Mouse (Mus musculus) MEL (cell line): Measurements from ENCODE around the gene Ankrd1.

Experiments used
- CHD1 ChIP-seq: IDR thresholded peaks from 2 replicates; pipeline ENCODE4 v1.6.1; 2012; ENCODE audit warnings: low read depth, mild to moderate bottlenecking, inconsistent platforms, low read length, improper control_type of control experiment
- CTCF ChIP-seq, 3 experiments: IDR thresholded peaks in 2 of 3; conservative IDR thresholded peaks in 1 of 3; 2 replicates each; pipeline ENCODE4 v1.5.1; 2011 to 2012; ENCODE audit warnings: low read length in 3 of 3, low read depth in 2 of 3, mild to moderate bottlenecking in 2 of 3, improper control_type of control experiment in 1 of 3, inconsistent platforms in 1 of 3, mixed read lengths in 1 of 3, moderate library complexity in 1 of 3; ENCODE audit not compliant: control insufficient read depth in 1 of 3, insufficient read depth in 1 of 3, poor library complexity in 1 of 3, severe bottlenecking in 1 of 3
- E2F4 ChIP-seq: IDR thresholded peaks from 2 replicates; pipeline ENCODE4 v1.6.1; 2011; ENCODE audit warnings: low read depth, low read length, improper control_type of control experiment, borderline replicate concordance
- GATA1 ChIP-seq: IDR thresholded peaks from 2 replicates; pipeline ENCODE4 v1.6.1; 2011; ENCODE audit warnings: low read depth, low read length, improper control_type of control experiment
- HCFC1 ChIP-seq: IDR thresholded peaks from 2 replicates; pipeline ENCODE4 v1.6.1; 2012; ENCODE audit warnings: low read depth, mild to moderate bottlenecking, inconsistent platforms, low read length, improper control_type of control experiment, moderate library complexity
- MYC ChIP-seq: IDR thresholded peaks from 2 replicates; pipeline ENCODE4 v1.6.1; 2011; ENCODE audit warnings: low read depth, mild to moderate bottlenecking, low read length, improper control_type of control experiment, moderate library complexity
- POLR2A ChIP-seq, 2 experiments: IDR thresholded peaks; 2 replicates each; pipeline ENCODE4 v1.6.1; 2011 to 2012; ENCODE audit warnings: low read length in 2 of 2, mild to moderate bottlenecking in 2 of 2, control low read depth in 1 of 2, improper control_type of control experiment in 1 of 2, low read depth in 1 of 2, moderate library complexity in 1 of 2; ENCODE audit not compliant: control insufficient read depth in 1 of 2, insufficient read depth in 1 of 2, poor library complexity in 1 of 2
- POLR2AphosphoS5 ChIP-seq: IDR thresholded peaks from 2 replicates; pipeline ENCODE4 v1.6.1; 2012; ENCODE audit warnings: low read depth, borderline replicate concordance, mild to moderate bottlenecking, inconsistent platforms, low read length, moderate library complexity, mixed read lengths
- RAD21 ChIP-seq: IDR thresholded peaks from 2 replicates; pipeline ENCODE4 v1.6.1; 2011; ENCODE audit warnings: mild to moderate bottlenecking, low read depth, low read length, improper control_type of control experiment
- USF1 ChIP-seq: IDR thresholded peaks from 2 replicates; pipeline ENCODE4 v1.6.1; 2014; ENCODE audit warnings: low read depth, mild to moderate bottlenecking, inconsistent platforms, low read length, improper control_type of control experiment, moderate library complexity
- ZKSCAN1 ChIP-seq: IDR thresholded peaks from 2 replicates; pipeline ENCODE4 v1.6.1; 2012; ENCODE audit warnings: low read depth, mild to moderate bottlenecking, inconsistent platforms, low read length, improper control_type of control experiment, moderate library complexity
- ZNF384 ChIP-seq: IDR thresholded peaks from 2 replicates; pipeline ENCODE4 v1.6.1; 2012; ENCODE audit warnings: low read depth, mild to moderate bottlenecking, inconsistent platforms, low read length, improper control_type of control experiment

DNA sequence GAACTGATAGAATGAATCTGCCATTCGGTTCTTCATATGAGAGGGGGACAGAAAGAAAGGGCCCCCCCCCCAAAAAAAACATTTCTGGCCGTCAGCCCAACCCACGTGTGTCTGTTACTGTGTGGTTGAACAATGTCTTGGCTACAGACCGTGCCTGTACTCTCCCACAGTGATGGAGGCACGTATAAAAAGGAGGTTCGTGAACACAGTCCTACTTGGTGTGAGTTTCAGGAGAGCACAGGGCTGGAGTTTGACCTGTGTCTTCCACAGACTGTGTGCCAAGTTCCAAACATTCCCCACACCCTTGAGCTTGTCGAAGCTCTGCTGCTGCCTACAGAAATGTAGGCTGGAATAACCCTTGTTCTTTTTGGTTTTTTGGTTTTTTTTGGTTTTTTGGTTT, 9.4 kb downstream of the Ankrd1 start:
- TF ChIP-seq MYC, result no peak
- no peak for TF ChIP-seq POLR2A (IDR thresholded peaks at IDR 0.05; ENCODE audit: control insufficient read depth in 1 of 2, insufficient read depth in 1 of 2, low read depth in 1 of 2, low read length in 2 of 2, poor library complexity in 1 of 2)
- no peak for TF ChIP-seq CTCF (IDR thresholded peaks at IDR 0.05 in 2 of 3, conservative IDR thresholded peaks at IDR 0.05 in 1 of 3; ENCODE audit: control insufficient read depth in 1 of 3, insufficient read depth in 1 of 3, low read depth in 2 of 3, low read length in 3 of 3, poor library complexity in 1 of 3, severe bottlenecking in 1 of 3)
- no peak for TF ChIP-seq POLR2AphosphoS5
- no peak for TF ChIP-seq ZNF384
- TF ChIP-seq ZKSCAN1, result no peak
- no peak for TF ChIP-seq GATA1
- no peak for TF ChIP-seq HCFC1
- no peak for TF ChIP-seq CHD1
- no peak for TF ChIP-seq RAD21
- TF ChIP-seq E2F4, result no peak
- TF ChIP-seq USF1, result no peak
